Mouse (Mus musculus): ENCODE data around the gene Prep.
"Not testable (repeated sequence)": the region's sequence is repeated elsewhere in the genome, so short reads cannot be mapped to it uniquely, and the experiment has no call there.

Prep gene

GRCm38 (mm10) chr10:45116832-45117231, 49.8 kb downstream of the Prep start:
- no peak for DNase-seq (ENCODE audit: low read depth, low spot score)

- DNase-seq (ENCODE audit: low read depth, low spot score) = no peak
These were observed 51.4 kb downstream of the Prep start for GRCm38 (mm10) chr10:45118389-45118788.

GRCm38 (mm10) chr10:45121637-45122036, 54.6 kb downstream of the Prep start:
- DNase-seq (ENCODE audit: low read depth, low spot score) = peak; percentile 87

- DNase-seq (ENCODE audit: low read depth, low spot score) = no peak
These were observed 55.5 kb downstream of the Prep start for GRCm38 (mm10) chr10:45122476-45122875.

GRCm38 (mm10) chr10:45123011-45123410, 56.0 kb downstream of the Prep start:
- no peak for DNase-seq (ENCODE audit: low read depth, low spot score)

GRCm38 (mm10) chr10:45129105-45129504, 62.1 kb downstream of the Prep start:
- DNase-seq (ENCODE audit: low read depth, low spot score) = no peak

- no peak for DNase-seq (ENCODE audit: low read depth, low spot score)
These were observed 63.0 kb downstream of the Prep start for GRCm38 (mm10) chr10:45130004-45130403.

- peak; percentile 58 for DNase-seq (ENCODE audit: low read depth, low spot score)
These were observed 65.4 kb downstream of the Prep start for GRCm38 (mm10) chr10:45132371-45132770.

- no peak for DNase-seq (ENCODE audit: low read depth, low spot score)
These were observed 69.8 kb downstream of the Prep start for GRCm38 (mm10) chr10:45136806-45137205.

GRCm38 (mm10) chr10:45139910-45140309, 72.9 kb downstream of the Prep start:
- no peak for DNase-seq (ENCODE audit: low read depth, low spot score)

- DNase-seq (ENCODE audit: low read depth, low spot score) = no peak
These were observed 73.6 kb downstream of the Prep start for GRCm38 (mm10) chr10:45140474-45141212.

GRCm38 (mm10) chr10:45142359-45142758, 75.4 kb downstream of the Prep start:
- DNase-seq (ENCODE audit: low read depth, low spot score) = no peak

GRCm38 (mm10) chr10:45144038-45144817, 77.2 kb downstream of the Prep start:
- DNase-seq (ENCODE audit: low read depth, low spot score) = no peak

GRCm38 (mm10) chr10:45146821-45147220, 79.8 kb downstream of the Prep start:
- no peak for DNase-seq (ENCODE audit: low read depth, low spot score)

GRCm38 (mm10) chr10:45151137-45151536, 84.1 kb downstream of the Prep start:
- DNase-seq (ENCODE audit: low read depth, low spot score) = peak; percentile 88

- DNase-seq (ENCODE audit: low read depth, low spot score) = no peak
These were observed 85.0 kb downstream of the Prep start for GRCm38 (mm10) chr10:45151771-45152692.

- no peak for DNase-seq (ENCODE audit: low read depth, low spot score)
These were observed 87.6 kb downstream of the Prep start for GRCm38 (mm10) chr10:45154557-45155060.

- DNase-seq (ENCODE audit: low read depth, low spot score) = no peak
These were observed 98.8 kb downstream of the Prep start for GRCm38 (mm10) chr10:45165851-45166250.

- no peak for DNase-seq (ENCODE audit: low read depth, low spot score)
These were observed 106.9 kb downstream of the Prep start for GRCm38 (mm10) chr10:45173927-45174326.

- DNase-seq (ENCODE audit: low read depth, low spot score) = no peak
These were observed 107.3 kb downstream of the Prep start for GRCm38 (mm10) chr10:45174345-45174744.

- DNase-seq (ENCODE audit: low read depth, low spot score) = not testable (repeated sequence)
These were observed 110.8 kb downstream of the Prep start, which contains the start of gene Popdc3 for GRCm38 (mm10) chr10:45177798-45178197. Gene Popdc3, plus strand, starts transcription at chr10:45178098.

All from R1 (cell line).